Mouse (Mus musculus): ENCODE measurements around the gene Zfp872. TPM values are rescaled to one million over a fixed set of nuclear protein-coding genes. Genes with fewer than 3 reads are reported as not detected.

The Zfp872 gene
- polyA plus RNA-seq, 1 experiment from 2014 or later: 0.32 TPM

- Histone ChIP-seq H3K36me3 (ENCODE audit: control insufficient read depth, insufficient read depth, low read length) (no peaks in the 10 kb centered on the region), H3K9ac (ENCODE audit: low read depth, low read length) (no peak overlapping the region)
Measured at GRCm38 (mm10) chr9:22230556-22230955, 42.7 kb downstream of the Zfp872 start.

GRCm38 (mm10) chr9:22240001-22240400 is 52.1 kb downstream of the Zfp872 start:
- H3K27ac ChIP-seq (ENCODE audit: low read depth, low read length): no peak overlapping the region
- ATAC-seq (ENCODE audit: low FRiP score, low TSS enrichment): no peak
- H3K9ac ChIP-seq (ENCODE audit: low read depth, low read length): no peak overlapping the region
- peaks cover 14% of the 10 kb centered on the region; the same call in 1 of the 2 replicates for H3K9me3 ChIP-seq (ENCODE audit: control insufficient read depth, low read length)
- no peaks in the 10 kb centered on the region for H3K27me3 ChIP-seq (ENCODE audit: control insufficient read depth, insufficient read depth, low read length)
- H3K36me3 ChIP-seq (ENCODE audit: control insufficient read depth, insufficient read depth, low read length): peaks cover 56% of the 10 kb centered on the region
- H3K4me3 ChIP-seq (ENCODE audit: low read length): no peak overlapping the region
- WGBS: 92% methylated on average over 4 of the region's 4 CpGs
- no peak overlapping the region for H3K4me2 ChIP-seq (replicated peaks; ENCODE audit: low read depth, low read length)
- no peaks in the 10 kb centered on the region for H3K4me1 ChIP-seq (ENCODE audit: control insufficient read depth, insufficient read depth, low read length)

More at GRCm38 (mm10) chr9:22230556-22230955, 42.7 kb downstream of the Zfp872 start:
- Histone ChIP-seq H3K4me1 (ENCODE audit: control insufficient read depth, insufficient read depth, low read length) (no peaks in the 10 kb centered on the region), H3K27ac (ENCODE audit: low read depth, low read length) (no peak overlapping the region), H3K4me3 (ENCODE audit: low read length) (no peak overlapping the region), H3K4me2 (replicated peaks; ENCODE audit: low read depth, low read length) (no peak overlapping the region), H3K9me3 (ENCODE audit: control insufficient read depth, low read length) (peaks cover 3% of the 10 kb centered on the region; the same call in 1 of the 2 replicates), H3K27me3 (ENCODE audit: control insufficient read depth, insufficient read depth, low read length) (no peaks in the 10 kb centered on the region)
- ATAC-seq (ENCODE audit: low FRiP score, low TSS enrichment): no peak

GRCm38 (mm10) chr9:22244242-22244641 is 56.4 kb downstream of the Zfp872 start:
- Histone ChIP-seq H3K36me3 (ENCODE audit: control insufficient read depth, insufficient read depth, low read length) (peaks cover 48% of the 10 kb centered on the region), H3K9me3 (ENCODE audit: control insufficient read depth, low read length) (peaks cover 27% of the 10 kb centered on the region), H3K9ac (ENCODE audit: low read depth, low read length) (no peak overlapping the region), H3K27me3 (ENCODE audit: control insufficient read depth, insufficient read depth, low read length) (no peaks in the 10 kb centered on the region), H3K4me3 (ENCODE audit: low read length) (no peak overlapping the region), H3K27ac (ENCODE audit: low read depth, low read length) (no peak overlapping the region), H3K4me2 (replicated peaks; ENCODE audit: low read depth, low read length) (no peak overlapping the region), H3K4me1 (ENCODE audit: control insufficient read depth, insufficient read depth, low read length) (no peaks in the 10 kb centered on the region)
- no peak for ATAC-seq (ENCODE audit: low FRiP score, low TSS enrichment)
- WGBS: 93% methylated on average over 2 of the region's 2 CpGs

Other genes starting within 250 kb of the Zfp872 start
- 11.4 and 12.8 TPM in 2 replicates for gene Swsap1, start 232.3 kb upstream of the Zfp872 start, polyA plus RNA-seq (2014; fragmentation: Nextera tagmentation; extraction: Ambion mirVana)
- 10.5 and 11.4 TPM in 2 replicates for gene Epor, start 224.6 kb upstream of the Zfp872 start, polyA plus RNA-seq (2014; fragmentation: Nextera tagmentation; extraction: Ambion mirVana)
- gene Rgl3, start 198.6 kb upstream of the Zfp872 start, polyA plus RNA-seq (2014; fragmentation: Nextera tagmentation; extraction: Ambion mirVana): 13.7 and 20.8 TPM in 2 replicates
- gene Ccdc151, start 185.5 kb upstream of the Zfp872 start, polyA plus RNA-seq (2014; fragmentation: Nextera tagmentation; extraction: Ambion mirVana): 1.8 and 2.3 TPM in 2 replicates
- 104 and 118 TPM in 2 replicates for gene Prkcsh, start 185.3 kb upstream of the Zfp872 start, polyA plus RNA-seq (2014; fragmentation: Nextera tagmentation; extraction: Ambion mirVana)
- 0.12 and 0.20 TPM in 2 replicates for gene Elavl3, start 136.1 kb upstream of the Zfp872 start, polyA plus RNA-seq (2014; fragmentation: Nextera tagmentation; extraction: Ambion mirVana)
- gene Gm49318, start 116.8 kb upstream of the Zfp872 start, polyA plus RNA-seq (2014; fragmentation: Nextera tagmentation; extraction: Ambion mirVana): not detected in 2 replicates
- gene Zfp653, start 116.7 kb upstream of the Zfp872 start, polyA plus RNA-seq (2014; fragmentation: Nextera tagmentation; extraction: Ambion mirVana): 9.9 and 11.0 TPM in 2 replicates
- gene Ecsit, start 102.7 kb upstream of the Zfp872 start, polyA plus RNA-seq (2014; fragmentation: Nextera tagmentation; extraction: Ambion mirVana): 29.9 and 41.5 TPM in 2 replicates
- gene Cnn1, start 88.9 kb upstream of the Zfp872 start, polyA plus RNA-seq (2014; fragmentation: Nextera tagmentation; extraction: Ambion mirVana): 4.7 and 5.1 TPM in 2 replicates
- gene Elof1, start 70.9 kb upstream of the Zfp872 start, polyA plus RNA-seq (2014; fragmentation: Nextera tagmentation; extraction: Ambion mirVana): 216 and 237 TPM in 2 replicates
- gene Acp5, start 52.4 kb upstream of the Zfp872 start, polyA plus RNA-seq (2014; fragmentation: Nextera tagmentation; extraction: Ambion mirVana): 3.3 TPM in 2 replicates
- 68.6 and 82.9 TPM in 2 replicates for gene Pigyl, start 31.2 kb upstream of the Zfp872 start, polyA plus RNA-seq (2014; fragmentation: Nextera tagmentation; extraction: Ambion mirVana)
- 19.8 and 24.6 TPM in 2 replicates for gene Zfp809, start 37.6 kb downstream of the Zfp872 start, polyA plus RNA-seq (2014; fragmentation: Nextera tagmentation; extraction: Ambion mirVana)
- gene Zfp599, start 71.8 kb downstream of the Zfp872 start, polyA plus RNA-seq (2014; fragmentation: Nextera tagmentation; extraction: Ambion mirVana): 5.3 and 7.8 TPM in 2 replicates
- gene Zfp810, start 119.6 kb downstream of the Zfp872 start, polyA plus RNA-seq (2014; fragmentation: Nextera tagmentation; extraction: Ambion mirVana): 18.5 and 28.8 TPM in 2 replicates
- gene Anln, start 201.1 kb downstream of the Zfp872 start, polyA plus RNA-seq (2014; fragmentation: Nextera tagmentation; extraction: Ambion mirVana): 34.6 and 54.3 TPM in 2 replicates
- 3.9 and 5.8 TPM in 2 replicates for gene 9530077C05Rik, start 223.4 kb downstream of the Zfp872 start, polyA plus RNA-seq (2014; fragmentation: Nextera tagmentation; extraction: Ambion mirVana)